Mouse (Mus musculus) monocyte, adult 5-6 weeks (primary cell): Measurements from ENCODE around the gene Gpr176. TPM values are rescaled to one million over a fixed set of nuclear protein-coding genes. Genes with fewer than 3 reads are reported as not detected.

Experiments used
- ATAC-seq: fragments of 153-309, 156-312 bp; replicated peaks from 2 replicates; pipeline ENCODE4 v1.8.0; 2017; ENCODE audit warnings: mild to moderate bottlenecking; ENCODE audit not compliant: low TSS enrichment, insufficient number of reproducible peaks, severe bottlenecking, poor library complexity, low FRiP score
- total RNA-seq: library from RNA; stranded (forward); fragments of 200-1000, 200-491, 200-594 nt; gene quantifications from 3 replicates; pipeline ENCODE4 v1.2.3, GENCODE M21; 2017

The Gpr176 gene
- total RNA-seq, 1 experiment from 2014 or later, result not detected

DNA sequence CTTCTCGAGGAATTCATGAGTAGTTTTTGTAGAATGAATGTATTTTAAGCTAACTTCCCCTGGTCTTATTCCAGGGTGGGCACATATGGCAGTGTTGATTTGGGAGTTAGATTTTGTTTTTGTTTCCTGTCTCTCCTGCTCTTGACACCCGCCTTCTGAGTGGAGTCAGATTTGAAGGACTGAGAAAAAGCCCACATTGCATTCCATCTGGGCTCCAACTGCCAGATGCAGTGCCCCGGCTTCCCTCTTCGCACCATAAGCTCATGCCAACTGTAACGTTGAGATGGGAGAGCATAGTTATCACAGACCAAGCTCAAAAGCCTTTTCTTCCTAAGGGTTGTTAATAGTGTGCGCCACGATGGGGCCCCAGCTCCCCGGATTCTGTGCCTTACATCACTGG, 110.5 kb downstream of the Gpr176 start:
- no peak for ATAC-seq

DNA sequence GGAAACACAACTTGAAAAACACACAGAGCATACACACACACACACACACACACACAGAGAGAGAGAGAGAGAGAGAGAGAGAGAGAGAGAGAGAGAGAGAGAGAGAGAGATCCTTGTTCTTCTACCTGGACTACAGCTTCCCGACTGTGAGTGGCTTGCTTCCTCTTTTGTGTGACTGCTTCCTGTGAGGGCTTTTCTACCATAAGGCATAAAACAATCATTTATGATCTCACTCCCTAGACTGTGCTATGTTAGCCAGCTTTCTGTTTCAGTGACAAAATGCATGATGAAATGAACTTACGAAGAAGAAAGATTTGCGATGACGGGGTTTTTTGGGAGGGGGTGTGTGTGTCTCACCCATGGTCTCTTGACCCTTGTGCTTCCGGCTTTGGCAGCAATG, 113.5 kb downstream of the Gpr176 start:
- ATAC-seq, result no peak

DNA sequence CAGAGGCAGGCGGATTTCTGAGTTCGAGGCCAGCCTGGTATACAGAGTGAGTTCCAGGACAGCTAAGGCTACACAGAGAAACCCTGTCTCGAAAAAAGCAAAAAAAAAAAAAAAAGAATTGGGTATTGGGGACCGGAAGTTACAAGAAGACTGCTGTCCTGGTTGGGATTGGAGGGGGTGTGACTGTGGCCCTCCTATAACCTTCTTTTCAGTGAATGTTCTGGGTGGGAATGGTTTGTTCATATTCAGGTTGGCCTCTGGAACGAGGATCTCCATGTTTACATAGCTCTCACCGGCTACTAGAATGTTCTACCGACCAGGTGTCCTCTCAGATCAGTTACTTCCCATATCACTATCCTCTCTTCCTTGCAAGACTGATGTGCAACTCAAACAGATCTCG, 116.1 kb downstream of the Gpr176 start:
- ATAC-seq, result no peak

DNA sequence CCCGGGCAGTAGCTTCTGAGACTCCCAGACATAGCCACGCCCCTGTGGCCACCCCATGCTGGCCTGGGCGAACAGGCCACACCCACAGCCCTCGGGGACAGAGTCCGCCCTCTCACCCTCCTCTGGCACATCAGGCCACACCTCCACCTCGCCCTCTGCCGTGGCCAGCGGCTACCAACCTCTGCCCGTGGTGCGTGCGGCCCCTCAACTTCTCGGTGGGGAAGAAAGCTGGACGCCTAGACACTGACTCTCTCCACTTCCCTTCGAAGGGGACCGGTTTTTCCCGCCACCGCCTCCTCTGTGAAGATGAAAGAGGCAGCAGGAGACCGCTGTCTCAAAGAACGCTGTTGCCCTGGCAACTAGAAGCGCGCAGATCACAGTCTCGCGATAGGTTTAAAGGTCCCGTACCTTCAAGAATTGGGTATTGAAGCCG, 116.6 kb downstream of the Gpr176 start, which contains the start of gene Fsip1:
Gene Fsip1, minus strand, starts transcription at position 346 of the 433 bp plus-strand sequence.
- peak; percentile 93 for ATAC-seq

DNA sequence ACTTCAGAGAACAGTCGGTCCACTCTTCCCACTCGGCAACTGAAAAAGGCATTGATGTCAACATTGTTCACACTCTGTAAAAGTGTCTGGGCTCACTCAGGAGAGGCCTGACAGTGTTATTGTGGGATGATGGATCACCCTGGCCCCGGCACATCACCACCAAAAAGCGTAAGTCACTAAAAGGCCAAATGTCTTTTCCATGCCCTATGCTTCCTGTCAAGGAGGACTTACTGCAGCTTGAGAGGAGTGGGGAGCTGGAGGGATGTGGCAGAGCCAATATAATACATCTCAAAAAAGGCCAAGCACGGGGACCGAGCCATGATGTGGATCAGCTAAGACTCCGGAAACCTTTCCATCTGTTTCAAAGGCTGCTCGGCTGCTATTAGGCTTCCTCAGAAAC, 118.7 kb downstream of the Gpr176 start:
- ATAC-seq, result no peak

DNA sequence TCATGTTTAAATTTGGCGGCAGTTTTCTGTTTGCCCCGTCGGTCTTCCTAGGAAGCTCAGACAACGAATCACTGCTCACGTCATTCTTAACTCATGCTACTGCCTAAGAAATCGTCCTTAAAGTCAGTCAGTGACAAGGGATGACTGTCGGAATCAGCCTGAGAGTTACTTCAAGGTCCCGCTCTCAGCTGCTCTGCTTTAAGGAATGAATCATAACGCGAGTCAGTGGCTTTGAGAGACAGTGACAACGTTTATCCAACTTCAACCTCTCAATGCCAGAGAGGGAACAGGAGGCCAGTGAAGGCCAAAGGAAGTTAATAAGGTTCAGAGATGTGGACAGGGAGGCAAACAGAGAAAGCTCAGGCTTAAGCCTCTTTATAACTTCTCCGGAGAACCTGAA, 124.3 kb downstream of the Gpr176 start:
- ATAC-seq, result no peak

DNA sequence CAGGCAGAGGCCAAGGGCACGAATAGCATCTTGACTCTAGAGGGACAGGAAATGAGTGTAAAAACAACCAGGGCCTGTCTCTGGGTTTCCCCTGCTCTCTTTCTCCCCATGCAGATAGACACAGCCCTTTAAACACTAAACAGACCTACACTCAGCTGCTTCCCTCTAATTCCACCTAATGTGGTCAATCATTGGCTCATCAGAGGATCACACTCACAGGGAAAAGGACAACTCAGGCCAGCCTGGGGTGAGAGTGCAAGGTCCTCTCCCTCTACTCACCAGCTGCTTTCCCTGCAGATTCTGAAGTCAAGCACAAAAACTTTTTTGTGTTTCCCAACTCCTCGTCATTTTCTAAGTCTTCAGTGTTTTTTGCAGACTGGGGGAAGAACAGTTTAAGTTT, 125.2 kb downstream of the Gpr176 start:
- ATAC-seq, result no peak

DNA sequence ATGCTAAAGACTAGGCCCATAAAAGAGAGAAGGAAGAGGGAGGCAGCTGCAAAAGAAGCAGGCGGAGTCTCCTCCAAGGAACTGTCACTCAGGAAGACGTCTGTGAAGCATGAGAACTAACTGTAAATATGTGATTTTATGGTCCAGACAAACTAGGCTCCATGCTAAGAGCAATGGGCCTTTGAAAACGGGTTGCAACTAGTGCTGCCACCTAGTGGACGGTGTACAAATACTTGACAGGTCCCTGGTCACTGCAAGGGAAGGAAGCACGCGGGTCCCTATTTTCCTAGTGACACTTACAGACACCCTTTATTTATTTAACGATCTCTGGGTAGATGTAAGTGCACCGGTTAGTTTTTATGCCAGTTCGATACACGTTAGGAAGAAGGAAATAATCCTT, 127.3 kb downstream of the Gpr176 start:
- peak; percentile 76 for ATAC-seq

DNA sequence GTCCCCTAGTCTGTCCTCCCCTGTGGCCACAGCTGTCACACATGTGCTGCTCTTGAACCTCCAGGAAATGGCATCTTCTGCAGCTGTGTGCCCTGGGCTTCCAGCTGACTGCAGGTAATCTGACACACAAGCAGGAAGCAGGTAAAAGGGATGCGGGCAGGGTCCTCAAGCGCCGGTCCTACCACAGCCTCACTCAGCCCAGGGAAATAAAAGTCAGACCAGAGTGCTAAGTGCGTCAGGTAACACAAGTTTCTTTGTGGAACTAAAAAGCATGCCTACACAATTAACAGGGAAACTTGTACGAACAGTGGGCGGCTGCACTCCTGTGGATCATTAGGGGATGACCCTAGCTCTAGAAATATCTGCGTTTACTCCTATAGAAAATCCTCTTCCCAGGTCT, 137.0 kb downstream of the Gpr176 start:
- no peak for ATAC-seq

DNA sequence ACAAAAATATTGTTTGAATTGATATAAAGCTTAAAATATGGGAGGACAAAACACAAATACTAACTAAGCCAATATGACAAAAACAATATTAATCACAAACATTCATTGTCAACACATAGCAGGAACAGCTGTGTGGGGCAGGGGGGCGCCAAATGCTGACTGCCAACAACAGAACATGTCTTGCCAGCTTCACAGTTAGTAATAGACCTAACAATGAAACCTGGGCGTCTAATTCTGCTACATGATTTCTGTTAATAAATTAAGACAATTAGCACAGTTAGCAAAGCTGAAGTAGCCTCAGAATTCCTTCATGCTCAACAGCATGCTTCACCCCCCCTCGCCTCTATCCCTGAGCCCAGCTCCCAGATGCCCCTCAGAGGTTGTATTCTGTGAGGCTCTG, 137.6 kb downstream of the Gpr176 start:
- no peak for ATAC-seq

DNA sequence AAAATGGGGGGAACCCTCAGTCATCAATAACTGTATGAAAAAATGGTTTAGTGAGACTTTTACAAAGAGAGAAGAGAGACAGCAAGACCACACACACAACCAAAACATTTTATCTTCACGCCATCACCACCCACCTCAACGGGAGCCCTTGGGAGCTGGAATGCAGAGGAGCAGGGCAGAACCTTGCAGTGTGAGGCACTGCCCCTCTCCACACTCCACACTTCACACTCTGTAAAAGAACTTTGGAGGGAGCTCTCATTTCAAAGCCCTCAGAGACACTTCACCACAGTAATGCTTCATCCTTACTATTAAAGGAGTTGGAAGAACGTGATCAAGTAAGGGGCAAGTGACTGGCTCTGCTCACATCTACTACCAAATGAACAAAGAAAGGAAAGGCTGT, 142.7 kb downstream of the Gpr176 start:
- ATAC-seq, result no peak

DNA sequence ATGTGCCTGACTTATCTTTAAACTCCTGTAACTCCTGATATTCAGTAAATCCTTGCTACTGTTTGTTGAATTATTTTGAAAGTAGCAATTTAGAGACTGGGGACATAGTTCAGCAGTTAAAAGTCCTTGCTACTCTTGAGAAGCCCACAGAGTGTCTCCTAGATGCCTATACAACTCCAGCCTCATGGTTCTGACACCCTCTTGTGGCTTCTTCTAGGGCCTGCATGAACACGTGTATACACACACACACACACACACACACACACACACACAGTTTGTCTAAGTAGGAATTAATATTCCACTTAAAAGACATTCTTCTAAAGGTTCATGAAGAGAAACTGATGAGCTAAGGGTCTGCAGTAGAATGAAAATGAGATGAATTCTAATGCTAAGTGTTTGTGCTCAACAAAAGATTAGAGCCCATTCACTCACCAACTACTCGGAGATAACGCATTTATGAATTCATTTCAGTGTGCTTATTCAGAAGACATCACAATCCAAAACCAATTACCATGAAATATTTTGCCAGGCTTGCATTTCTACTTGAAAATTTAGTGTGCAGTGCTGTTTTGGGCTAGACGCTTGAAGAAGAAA, 144.6 kb downstream of the Gpr176 start:
- ATAC-seq, result no peak

Other genes with a start within 250 kb of the Gpr176 start
- gene Fsip1, start 116.5 kb downstream of the Gpr176 start, total RNA-seq, result 0.49 to 2.0 TPM in 2 of 3 replicates, not detected in the other
- 11.1 to 23.8 TPM (median 23.0 TPM) in 3 replicates for gene Eif2ak4, start 15.2 kb upstream of the Gpr176 start, total RNA-seq
- 189 to 249 TPM (median 241 TPM) in 3 replicates for gene Srp14, start 106.3 kb upstream of the Gpr176 start, total RNA-seq
- 21.5 to 42.1 TPM (median 35.4 TPM) in 3 replicates for gene Bmf, start 176.3 kb upstream of the Gpr176 start, total RNA-seq
- 9.5 to 15.1 TPM (median 11.3 TPM) in 3 replicates for gene Bub1b, start 224.8 kb upstream of the Gpr176 start, total RNA-seq